Mouse (Mus musculus) liver, embryonic 14.5 days (tissue): ENCODE results near the gene Slc7a1. TPM values are rescaled to one million over a fixed set of nuclear protein-coding genes. Genes with fewer than 3 reads are reported as not detected.

Experiments used
- ATAC-seq: fragments of 200-750 bp; cut with Nextera tagmentation; 2 replicates; pipeline ENCODE4 v1.8.0; 2017; ENCODE audit warnings: moderate number of reproducible peaks, mild to moderate bottlenecking, moderate library complexity; ENCODE audit not compliant: insufficient read depth
- DNase-seq, 3 experiments: peaks; one replicate each; pipeline ENCODE4 v3.0.0-alpha.2; 2012 to 2013; ENCODE audit warnings: low read depth in 3 of 3, low spot score in 3 of 3
- H3K27ac ChIP-seq: fragments of 300-500 bp; sonication (generic); 2 replicates; pipeline ENCODE4 v1.5.1; 2014; ENCODE audit warnings: moderate library complexity, mild to moderate bottlenecking, control low read depth, inconsistent platforms
- H3K27me3 ChIP-seq: fragments of 300-500 bp; sonication (generic); 2 replicates; pipeline ENCODE4 v1.6.1; 2014; ENCODE audit warnings: mild to moderate bottlenecking, low read length, moderate library complexity; ENCODE audit not compliant: control insufficient read depth, insufficient read depth
- H3K36me3 ChIP-seq: fragments of 300-500 bp; sonication (generic); replicated peaks from 2 replicates; pipeline ENCODE4 v1.6.1; 2014; ENCODE audit warnings: low read depth; ENCODE audit not compliant: control insufficient read depth, insufficient read depth
- H3K4me1 ChIP-seq, 2 experiments: fragments of 200-500 bp in 1 of 2; fragments of 300-500 bp in 1 of 2; sonication (generic) in 1 of 2; replicated peaks; 2 replicates each; pipeline ENCODE4 v1.6.1; 2012 to 2014; ENCODE audit warnings: antibody characterized with exemption in 1 of 2, inconsistent platforms in 1 of 2, low read length in 1 of 2; ENCODE audit not compliant: control insufficient read depth in 2 of 2, insufficient read depth in 2 of 2
- H3K4me2 ChIP-seq: fragments of 300-500 bp; sonication (generic); 2 replicates; pipeline ENCODE4 v1.6.1; 2014; ENCODE audit warnings: low read depth, mild to moderate bottlenecking, control low read depth, moderate library complexity
- H3K4me3 ChIP-seq, 2 experiments: fragments of 200-500 bp in 1 of 2; fragments of 300-500 bp in 1 of 2; sonication (generic) in 1 of 2; 2 replicates each; pipeline ENCODE4 v1.5.1; 2012 to 2014; ENCODE audit warnings: low read depth in 2 of 2, low read length in 2 of 2, mild to moderate bottlenecking in 2 of 2, control low read depth in 1 of 2, inconsistent platforms in 1 of 2, moderate library complexity in 1 of 2; ENCODE audit not compliant: insufficient read depth in 1 of 2
- H3K9ac ChIP-seq: fragments of 300-500 bp; sonication (generic); replicated peaks from 2 replicates; pipeline ENCODE4 v1.6.1; 2014; ENCODE audit warnings: mild to moderate bottlenecking, control low read depth, moderate library complexity
- H3K9me3 ChIP-seq: fragments of 300-500 bp; sonication (generic); 2 replicates; pipeline ENCODE4 v1.6.1; 2016; ENCODE audit warnings: low read length, mixed read lengths; ENCODE audit not compliant: control insufficient read depth
- CTCF ChIP-seq: IDR thresholded peaks from 2 replicates; pipeline ENCODE4 v1.5.1; 2016; ENCODE audit warnings: antibody characterized with exemption, low read depth, control low read depth
- EP300 ChIP-seq: IDR thresholded peaks from 2 replicates; pipeline ENCODE4 v1.6.1; 2016; ENCODE audit warnings: antibody characterized with exemption, low read depth
- WGBS: fragments of 180-500 bp; shearing (Covaris S2); extraction: QIAGEN DNeasy Blood & Tissue Kit; methylation state at CpG from one replicate; pipeline ENCODE4 v1.1.7; 2014; ENCODE audit not compliant: insufficient replicate concordance; 5-methylcytosine and 5-hydroxymethylcytosine counted together
- polyA plus RNA-seq, 2 experiments: library from polyadenylated mRNA; depleted of rRNA in 1 of 2; stranded (reverse) in 1 of 2; unstranded in 1 of 2; fragments of >200 nt; fragmentation: Nextera tagmentation in 1 of 2; extraction: Ambion mirVana in 1 of 2; gene quantifications; 2 replicates each; pipeline versions ENCODE4 v1.2.1 to v1.2.3; 2012 to 2014

Slc7a1 gene
- polyA plus RNA-seq, 2 experiments = 4.7 to 17.7 TPM

GRCm38 (mm10) chr5:148428846-148429245, 29.1 kb upstream of the Slc7a1 start:
- H3K27me3 ChIP-seq = no peaks in the 10 kb centered on the region
- H3K36me3 ChIP-seq = no peaks in the 10 kb centered on the region
- H3K9me3 ChIP-seq = no peaks in the 10 kb centered on the region
- no peak for ATAC-seq
- H3K9ac ChIP-seq = no peak overlapping the region
- no peak overlapping the region for H3K27ac ChIP-seq
- TF ChIP-seq EP300 (no peak), CTCF (no peak)
- no peaks in the 10 kb centered on the region for H3K4me1 ChIP-seq
- no peak overlapping the region for H3K4me3 ChIP-seq
- 62% methylated on average over 4 of the region's 4 CpGs for WGBS
- DNase-seq = no peak
- no peak overlapping the region for H3K4me2 ChIP-seq

- ATAC-seq (no peak), DNase-seq (no peak)
- no peak overlapping the region for H3K9ac ChIP-seq
- no peak overlapping the region for H3K27ac ChIP-seq
- H3K9me3 ChIP-seq = no peaks in the 10 kb centered on the region
- H3K4me2 ChIP-seq = no peak overlapping the region
- no peak for TF ChIP-seq CTCF
- TF ChIP-seq EP300 = no peak
- no peaks in the 10 kb centered on the region for H3K27me3 ChIP-seq
- WGBS = 71% methylated on average over 6 of the region's 6 CpGs
- H3K4me3 ChIP-seq = no peak overlapping the region
- H3K36me3 ChIP-seq = no peaks in the 10 kb centered on the region
- no peaks in the 10 kb centered on the region for H3K4me1 ChIP-seq
These were observed 25.4 kb upstream of the Slc7a1 start for GRCm38 (mm10) chr5:148425136-148425535.

- Histone ChIP-seq H3K27me3 (no peaks in the 10 kb centered on the region), H3K9ac (no peak overlapping the region), H3K9me3 (no peaks in the 10 kb centered on the region), H3K4me3 (no peak overlapping the region), H3K4me2 (no peak overlapping the region), H3K27ac (no peak overlapping the region), H3K4me1 (no peaks in the 10 kb centered on the region), H3K36me3 (no peaks in the 10 kb centered on the region)
- WGBS = 23% methylated on average over 2 of the region's 2 CpGs
- no peak for TF ChIP-seq EP300
- TF ChIP-seq CTCF = no peak
- ATAC-seq (no peak), DNase-seq (no peak)
These were observed 21.6 kb upstream of the Slc7a1 start for GRCm38 (mm10) chr5:148421326-148421725.

- ATAC-seq (no peak), DNase-seq (no peak)
- H3K4me3 ChIP-seq = no peak overlapping the region
- no peaks in the 10 kb centered on the region for H3K9me3 ChIP-seq
- no peak overlapping the region for H3K27ac ChIP-seq
- H3K36me3 ChIP-seq = no peaks in the 10 kb centered on the region
- H3K4me1 ChIP-seq = no peaks in the 10 kb centered on the region
- WGBS = 59% methylated on average over 9 of the region's 9 CpGs
- no peak overlapping the region for H3K9ac ChIP-seq
- H3K27me3 ChIP-seq = no peaks in the 10 kb centered on the region
- H3K4me2 ChIP-seq = no peak overlapping the region
- TF ChIP-seq CTCF (no peak), EP300 (no peak)
These were observed 19.4 kb upstream of the Slc7a1 start for GRCm38 (mm10) chr5:148419112-148419526.

GRCm38 (mm10) chr5:148418436-148418835, 18.7 kb upstream of the Slc7a1 start:
- H3K9ac ChIP-seq = no peak overlapping the region
- H3K4me1 ChIP-seq = no peaks in the 10 kb centered on the region
- no peaks in the 10 kb centered on the region for H3K36me3 ChIP-seq
- DNase-seq = no peak
- no peak overlapping the region for H3K27ac ChIP-seq
- no peaks in the 10 kb centered on the region for H3K9me3 ChIP-seq
- TF ChIP-seq EP300 (no peak), CTCF (no peak)
- no peaks in the 10 kb centered on the region for H3K27me3 ChIP-seq
- ATAC-seq = no peak
- WGBS = 72% methylated on average over 9 of the region's 9 CpGs
- H3K4me2 ChIP-seq = no peak overlapping the region
- no peak overlapping the region for H3K4me3 ChIP-seq
